Mouse (Mus musculus): ENCODE results near the gene Pcdh17.

Pcdh17 gene

GRCm38 (mm10) chr14:84443288-84443686 is at the start of gene Pcdh17:
TSS of gene Pcdh17 (plus strand) at chr14:84443563.
- DNase-seq = peak; percentile 96

- no peak for DNase-seq
Observed at GRCm38 (mm10) chr14:84397137-84397536, 46.2 kb upstream of the Pcdh17 start.

- DNase-seq = no peak
Observed at GRCm38 (mm10) chr14:84424736-84425135, 18.6 kb upstream of the Pcdh17 start.

GRCm38 (mm10) chr14:84426616-84427015 is 16.7 kb upstream of the Pcdh17 start:
- no peak for DNase-seq

- DNase-seq = peak; percentile 63
Observed at GRCm38 (mm10) chr14:84438066-84438770, 5.1 kb upstream of the Pcdh17 start.

GRCm38 (mm10) chr14:84440903-84441302 is 2.5 kb upstream of the Pcdh17 start:
- no peak for DNase-seq

GRCm38 (mm10) chr14:84442528-84443287 is 655 bp upstream of the Pcdh17 start:
- DNase-seq = no peak

GRCm38 (mm10) chr14:84443761-84444160 is 398 bp downstream of the Pcdh17 start:
- no peak for DNase-seq

- DNase-seq = no peak
Observed at GRCm38 (mm10) chr14:84444276-84444662, 906 bp downstream of the Pcdh17 start.

GRCm38 (mm10) chr14:84444663-84445502 is 1.5 kb downstream of the Pcdh17 start:
- no peak for DNase-seq

- DNase-seq = no peak
Observed at GRCm38 (mm10) chr14:84445503-84446410, 2.4 kb downstream of the Pcdh17 start.

GRCm38 (mm10) chr14:84446411-84446915 is 3.1 kb downstream of the Pcdh17 start:
- no peak for DNase-seq

- peak; percentile 77 for DNase-seq
Observed at GRCm38 (mm10) chr14:84446941-84447641, 3.7 kb downstream of the Pcdh17 start.

GRCm38 (mm10) chr14:84447661-84448380 is 4.5 kb downstream of the Pcdh17 start:
- no peak for DNase-seq

GRCm38 (mm10) chr14:84448381-84448771 is 5.0 kb downstream of the Pcdh17 start:
- no peak for DNase-seq

- no peak for DNase-seq
Observed at GRCm38 (mm10) chr14:84454074-84454845, 10.9 kb downstream of the Pcdh17 start.

- DNase-seq = no peak
Observed at GRCm38 (mm10) chr14:84475491-84475890, 32.1 kb downstream of the Pcdh17 start.

GRCm38 (mm10) chr14:84476336-84476735 is 33.0 kb downstream of the Pcdh17 start:
- DNase-seq = no peak

- DNase-seq = no peak
Observed at GRCm38 (mm10) chr14:84476906-84477305, 33.5 kb downstream of the Pcdh17 start.

GRCm38 (mm10) chr14:84477411-84477810 is 34.0 kb downstream of the Pcdh17 start:
- DNase-seq = no peak

All from lung, postnatal 36 days (tissue).